Mouse (Mus musculus) midbrain, embryonic 10.5 days (tissue): ENCODE results near the gene Myrfl. TPM values are rescaled to one million over a fixed set of nuclear protein-coding genes. Genes with fewer than 3 reads are reported as not detected.

Source experiments
- DNase-seq: peaks from one replicate; pipeline ENCODE4 v3.0.0-alpha.2; 2017; ENCODE audit warnings: low spot score
- H3K27ac ChIP-seq: fragments of 300-500 bp; sonication (generic); replicated peaks from 2 replicates; pipeline ENCODE4 v1.5.1; 2016; ENCODE audit warnings: mild to moderate bottlenecking
- H3K27me3 ChIP-seq: fragments of 300-500 bp; sonication (generic); 2 replicates; pipeline ENCODE4 v1.6.1; 2016; ENCODE audit warnings: low read depth, mild to moderate bottlenecking; ENCODE audit not compliant: poor library complexity, severe bottlenecking
- H3K36me3 ChIP-seq: fragments of 300-500 bp; sonication (generic); 2 replicates; pipeline ENCODE4 v1.6.1; 2016; ENCODE audit warnings: mild to moderate bottlenecking, moderate library complexity
- H3K4me1 ChIP-seq: fragments of 300-500 bp; sonication (generic); 2 replicates; pipeline ENCODE4 v1.6.1; 2016
- H3K4me3 ChIP-seq: fragments of 300-500 bp; sonication (generic); 2 replicates; pipeline ENCODE4 v1.5.1; 2016; ENCODE audit warnings: mild to moderate bottlenecking, moderate library complexity
- H3K9me3 ChIP-seq: fragments of 300-500 bp; sonication (generic); replicated peaks from 2 replicates; pipeline ENCODE4 v1.6.1; 2016; ENCODE audit warnings: mild to moderate bottlenecking
- WGBS: fragments of 180-500 bp; shearing (Covaris S2); methylation state at CpG from one replicate; pipeline ENCODE4 v1.1.7; 2016; 5-methylcytosine and 5-hydroxymethylcytosine counted together
- polyA plus RNA-seq: library from polyadenylated mRNA; unstranded; fragments of >200 nt; fragmentation: Nextera tagmentation; extraction: Ambion mirVana; gene quantifications from 2 replicates; pipeline ENCODE4 v1.2.1, GENCODE M21; 2016

Myrfl gene
- polyA plus RNA-seq, 1 experiment from 2014 or later = 0.06 TPM

DNA sequence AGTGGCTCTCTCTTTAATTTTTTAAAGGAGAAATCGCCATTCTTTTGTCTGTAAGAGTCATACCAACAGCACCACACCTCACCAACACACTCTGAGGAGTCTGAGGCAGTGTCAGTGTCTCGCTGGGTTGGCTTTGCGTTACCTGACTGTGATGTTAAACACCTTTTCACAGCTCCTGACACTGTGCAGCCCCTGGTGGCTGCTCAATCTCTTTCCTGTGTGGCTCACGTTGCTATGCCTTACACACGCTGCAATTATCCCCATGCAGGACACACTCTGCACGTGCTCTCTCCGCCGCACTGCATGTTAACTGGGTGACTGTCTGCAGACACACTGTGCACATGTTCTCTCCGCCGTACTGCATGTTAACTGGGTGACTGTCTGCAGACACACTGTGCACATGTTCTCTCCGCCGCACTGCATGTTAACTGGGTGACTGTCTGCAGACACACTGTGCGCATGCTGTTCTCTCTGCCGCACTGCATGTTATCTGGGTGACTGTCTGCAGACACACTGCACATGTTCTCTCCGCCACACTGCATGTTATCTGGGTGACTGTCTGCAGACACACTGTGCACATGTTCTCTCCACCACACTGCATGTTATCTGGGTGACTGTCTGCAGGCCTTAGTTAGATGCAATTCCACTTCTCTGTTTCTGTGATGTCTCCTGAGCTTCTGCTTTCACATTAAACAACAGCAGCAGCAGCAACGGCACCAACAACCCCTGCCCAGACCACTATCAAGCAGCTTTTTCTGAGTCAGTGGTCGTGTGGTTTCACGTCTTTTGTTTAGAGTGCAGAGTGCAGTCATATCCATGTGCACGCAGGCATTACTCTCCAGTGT, 27.2 kb upstream of the Myrfl start:
- peaks cover 86% of the 10 kb centered on the region for H3K36me3 ChIP-seq
- no peaks in the 10 kb centered on the region for H3K4me1 ChIP-seq
- DNase-seq = no peak
- no peaks in the 10 kb centered on the region for H3K27me3 ChIP-seq
- no peaks in the 10 kb centered on the region for H3K9me3 ChIP-seq
- H3K4me3 ChIP-seq = no peak overlapping the region
- H3K27ac ChIP-seq = no peak overlapping the region
- WGBS = 94% methylated on average over 19 of the region's 19 CpGs

DNA sequence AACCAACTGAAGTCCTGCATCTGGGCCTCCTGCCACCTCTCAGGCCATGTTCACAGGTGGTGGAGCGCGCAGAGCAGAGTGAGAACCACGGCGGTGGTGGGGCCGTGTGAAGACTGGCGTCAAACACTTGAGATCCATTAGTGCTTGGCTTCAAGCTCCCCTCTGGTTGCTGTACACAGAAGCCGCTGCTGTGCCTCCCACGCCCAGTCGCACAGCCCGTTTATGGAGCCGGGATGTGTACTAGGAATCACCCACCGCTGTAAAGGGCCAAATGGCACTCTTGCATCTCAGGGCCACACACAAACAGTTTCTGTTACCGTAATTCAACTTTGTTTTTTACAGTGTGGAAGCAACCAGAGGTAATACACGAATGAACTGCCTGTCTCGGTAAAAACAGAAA, 25.4 kb upstream of the Myrfl start:
- WGBS = 93% methylated on average over 15 of the region's 15 CpGs
- H3K36me3 ChIP-seq = peaks cover 88% of the 10 kb centered on the region
- H3K27me3 ChIP-seq = no peaks in the 10 kb centered on the region

DNA sequence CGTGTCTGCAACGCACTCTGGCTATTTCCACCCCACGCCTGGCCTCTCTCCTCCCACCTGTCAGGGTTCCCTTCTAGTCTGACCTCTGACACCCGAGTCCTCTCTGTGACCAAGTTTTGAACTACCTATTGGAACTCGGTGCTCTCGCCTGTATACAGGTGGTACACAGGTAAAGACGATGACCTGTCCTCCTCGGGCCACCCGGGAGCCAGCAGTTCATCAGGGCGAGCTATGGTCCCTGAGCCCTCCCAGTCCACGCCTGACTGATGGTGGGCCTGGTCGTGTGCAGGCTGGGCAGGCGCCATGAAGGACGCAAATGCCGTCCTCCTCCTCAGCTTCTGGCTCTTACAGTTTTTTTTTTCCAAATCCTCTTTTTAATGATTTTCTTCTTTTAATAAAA, 24.7 kb upstream of the Myrfl start:
- H3K36me3 ChIP-seq = peaks cover 87% of the 10 kb centered on the region
- no peak for DNase-seq
- no peak overlapping the region for H3K4me3 ChIP-seq
- H3K4me1 ChIP-seq = no peaks in the 10 kb centered on the region
- no peak overlapping the region for H3K27ac ChIP-seq
- H3K9me3 ChIP-seq = no peaks in the 10 kb centered on the region
- WGBS = 95% methylated on average over 15 of the region's 15 CpGs
- H3K27me3 ChIP-seq = no peaks in the 10 kb centered on the region

More for the DNA sequence above, 25.4 kb upstream of the Myrfl start:
- Histone ChIP-seq H3K4me1 (no peaks in the 10 kb centered on the region), H3K9me3 (no peaks in the 10 kb centered on the region), H3K4me3 (no peak overlapping the region), H3K27ac (no peak overlapping the region)
- no peak for DNase-seq

- H3K4me3 ChIP-seq = no peak overlapping the region
- WGBS = 94% methylated on average over 8 of the region's 8 CpGs
- no peaks in the 10 kb centered on the region for H3K27me3 ChIP-seq
- no peak overlapping the region for H3K27ac ChIP-seq
- H3K36me3 ChIP-seq = peaks cover 86% of the 10 kb centered on the region
- H3K4me1 ChIP-seq = no peaks in the 10 kb centered on the region
- H3K9me3 ChIP-seq = no peaks in the 10 kb centered on the region
- no peak for DNase-seq
Measured at GRCm38 (mm10) chr10:116920641-116921040, 23.9 kb upstream of the Myrfl start.

DNA sequence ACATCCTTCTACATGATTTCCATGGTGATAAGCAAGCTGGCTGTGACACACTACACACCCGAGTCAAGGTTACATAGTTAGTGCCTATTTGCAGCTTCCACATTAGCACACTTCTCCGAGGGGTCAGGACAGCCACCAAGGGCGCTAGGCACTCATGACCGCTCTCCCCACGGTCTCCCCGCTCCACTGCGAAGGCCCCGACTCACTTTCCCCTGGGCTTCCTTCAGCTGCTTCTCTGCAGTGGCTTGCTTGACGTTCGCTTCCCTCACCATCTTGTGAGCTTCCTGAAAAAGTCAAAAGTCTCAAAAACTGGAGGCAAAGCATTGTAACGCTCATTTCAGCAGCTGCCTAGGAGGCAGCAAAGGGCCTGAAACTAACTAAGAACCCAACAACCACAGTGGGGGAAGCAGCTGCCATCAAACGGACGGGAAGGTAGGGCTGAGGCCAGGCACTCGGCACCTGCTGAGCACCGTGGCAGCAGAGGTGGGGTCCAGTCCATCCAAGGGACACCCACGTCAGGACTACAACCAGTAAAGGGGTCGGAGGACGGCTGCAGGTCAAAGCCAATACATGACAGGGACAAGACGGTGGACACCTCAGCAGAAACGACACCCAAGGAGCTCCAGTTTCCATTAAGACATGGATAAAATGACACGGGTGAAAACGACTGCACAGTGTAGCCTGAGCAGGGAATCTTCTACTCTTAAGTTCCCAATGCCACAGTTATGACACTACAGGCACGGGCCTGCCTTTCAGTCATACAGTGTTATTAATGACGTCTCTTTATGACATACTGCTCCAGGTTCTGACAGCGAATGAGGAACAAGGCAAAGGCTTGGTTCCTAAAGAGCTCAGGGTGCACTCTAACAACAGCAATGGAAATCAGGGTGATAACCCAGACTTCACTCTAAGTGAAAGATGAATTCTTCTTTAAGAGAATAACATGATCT, 22.9 kb upstream of the Myrfl start:
- Histone ChIP-seq H3K4me3 (no peak overlapping the region), H3K27me3 (no peaks in the 10 kb centered on the region), H3K9me3 (no peaks in the 10 kb centered on the region), H3K4me1 (no peaks in the 10 kb centered on the region), H3K36me3 (peaks cover 85% of the 10 kb centered on the region), H3K27ac (no peak overlapping the region)
- WGBS = 91% methylated on average over 25 of the region's 25 CpGs
- DNase-seq = no peak

DNA sequence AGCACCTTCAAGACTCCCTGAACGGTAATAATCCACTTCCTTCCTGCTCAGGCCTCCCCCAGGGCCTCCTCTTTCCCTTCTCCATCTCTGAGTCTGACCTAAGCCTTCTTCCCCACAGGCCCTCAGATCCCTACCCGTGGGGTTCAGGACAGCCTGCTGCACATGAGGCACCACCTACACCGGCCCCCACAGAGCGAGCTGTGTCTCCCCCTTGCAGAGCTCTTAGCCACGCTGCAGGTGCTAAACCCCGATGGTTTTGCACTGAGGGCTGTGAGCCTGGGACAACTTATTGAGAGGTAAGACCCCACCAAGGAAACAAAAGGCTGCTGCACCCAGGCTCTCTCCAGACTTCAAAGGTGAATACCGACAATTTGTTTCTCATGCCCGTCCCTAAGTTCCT, 19.9 kb upstream of the Myrfl start:
- H3K36me3 ChIP-seq = peaks cover 89% of the 10 kb centered on the region
- H3K4me1 ChIP-seq = no peaks in the 10 kb centered on the region
- no peak for DNase-seq
- WGBS = 84% methylated on average over 8 of the region's 8 CpGs
- no peaks in the 10 kb centered on the region for H3K27me3 ChIP-seq
- no peak overlapping the region for H3K4me3 ChIP-seq
- no peaks in the 10 kb centered on the region for H3K9me3 ChIP-seq
- H3K27ac ChIP-seq = no peak overlapping the region

GRCm38 (mm10) chr10:116915286-116915685, 18.6 kb upstream of the Myrfl start:
- H3K9me3 ChIP-seq = no peaks in the 10 kb centered on the region
- H3K27me3 ChIP-seq = no peaks in the 10 kb centered on the region
- no peak for DNase-seq
- H3K4me1 ChIP-seq = no peaks in the 10 kb centered on the region
- H3K36me3 ChIP-seq = peaks cover 94% of the 10 kb centered on the region
- H3K27ac ChIP-seq = no peak overlapping the region
- H3K4me3 ChIP-seq = no peak overlapping the region
- WGBS = 95% methylated on average over 8 of the region's 8 CpGs

DNA sequence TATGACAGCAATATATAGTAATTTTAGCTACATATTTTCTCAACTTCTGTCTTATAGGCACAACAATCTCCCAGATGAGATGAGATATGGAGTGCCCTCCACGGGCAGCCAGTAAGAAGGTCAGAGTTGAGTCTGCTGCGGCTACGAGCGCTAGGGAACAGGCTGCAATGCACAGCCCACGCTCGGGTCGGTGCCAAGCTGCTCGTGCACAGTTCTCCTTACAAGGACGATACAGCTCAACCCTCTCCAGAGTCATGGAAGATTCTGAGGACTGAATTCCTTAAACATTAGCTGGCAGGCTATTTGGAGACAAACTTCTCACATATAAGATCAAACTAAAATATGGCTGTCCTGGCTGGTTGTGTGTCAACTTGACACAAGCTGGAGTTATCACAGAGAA, 17.9 kb upstream of the Myrfl start:
- DNase-seq = no peak
- H3K4me3 ChIP-seq = no peak overlapping the region
- no peaks in the 10 kb centered on the region for H3K9me3 ChIP-seq
- no peaks in the 10 kb centered on the region for H3K4me1 ChIP-seq
- no peak overlapping the region for H3K27ac ChIP-seq
- WGBS = 95% methylated on average over 9 of the region's 9 CpGs
- H3K36me3 ChIP-seq = peaks cover 95% of the 10 kb centered on the region
- no peaks in the 10 kb centered on the region for H3K27me3 ChIP-seq

- Histone ChIP-seq H3K27me3 (no peaks in the 10 kb centered on the region), H3K4me3 (no peak overlapping the region), H3K36me3 (peaks cover 96% of the 10 kb centered on the region), H3K9me3 (no peaks in the 10 kb centered on the region), H3K27ac (no peak overlapping the region), H3K4me1 (no peaks in the 10 kb centered on the region)
- no peak for DNase-seq
- 94% methylated on average over 17 of the region's 17 CpGs for WGBS
Measured at GRCm38 (mm10) chr10:116913647-116914273, 17.0 kb upstream of the Myrfl start.

DNA sequence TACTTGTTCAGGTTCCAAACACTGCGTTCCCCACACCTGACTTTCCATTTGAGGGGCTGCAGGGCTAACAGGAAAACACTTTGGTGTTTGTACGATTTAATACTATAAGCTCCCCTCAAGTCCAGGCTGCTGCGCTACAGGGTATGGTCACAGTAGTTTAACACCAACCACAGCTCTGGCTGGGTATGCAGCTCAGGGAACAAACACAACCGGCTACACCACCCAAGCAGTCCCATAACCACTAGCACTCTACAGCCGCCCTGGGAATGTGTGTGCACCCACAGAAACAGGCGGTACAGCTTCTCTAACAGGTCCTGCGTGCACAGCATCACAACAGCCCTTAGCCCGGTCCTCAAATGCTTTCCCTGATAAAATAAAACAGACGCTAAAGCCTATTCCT, 16.1 kb upstream of the Myrfl start:
- H3K9me3 ChIP-seq = no peaks in the 10 kb centered on the region
- no peak for DNase-seq

GRCm38 (mm10) chr10:116908901-116909642, 12.4 kb upstream of the Myrfl start:
- DNase-seq = no peak
- Histone ChIP-seq H3K4me3 (no peak overlapping the region), H3K27ac (no peak overlapping the region), H3K36me3 (peaks cover 99% of the 10 kb centered on the region), H3K9me3 (no peaks in the 10 kb centered on the region), H3K4me1 (no peaks in the 10 kb centered on the region), H3K27me3 (no peaks in the 10 kb centered on the region)
- WGBS = 87% methylated on average over 15 of the region's 15 CpGs

More for the DNA sequence above, 16.1 kb upstream of the Myrfl start:
- WGBS = 92% methylated on average over 9 of the region's 9 CpGs
- H3K27me3 ChIP-seq = no peaks in the 10 kb centered on the region
- no peaks in the 10 kb centered on the region for H3K4me1 ChIP-seq
- H3K27ac ChIP-seq = no peak overlapping the region
- peaks cover 97% of the 10 kb centered on the region for H3K36me3 ChIP-seq
- H3K4me3 ChIP-seq = no peak overlapping the region

GRCm38 (mm10) chr10:116906794-116907193, 10.1 kb upstream of the Myrfl start:
- peaks cover 84% of the 10 kb centered on the region for H3K36me3 ChIP-seq
- no peaks in the 10 kb centered on the region for H3K9me3 ChIP-seq
- 99% methylated on average over 9 of the region's 9 CpGs for WGBS
- no peak overlapping the region for H3K27ac ChIP-seq
- no peak overlapping the region for H3K4me3 ChIP-seq
- no peak for DNase-seq
- H3K27me3 ChIP-seq = no peaks in the 10 kb centered on the region
- no peaks in the 10 kb centered on the region for H3K4me1 ChIP-seq
